Mouse (Mus musculus): ENCODE results near the gene Slc11a2. TPM values are rescaled to one million over a fixed set of nuclear protein-coding genes. Genes with fewer than 3 reads are reported as not detected.
"Not testable (repeated sequence)": the region's sequence is repeated elsewhere in the genome, so short reads cannot be mapped to it uniquely, and the experiment has no call there.

Slc11a2 gene
- total and polyA plus RNA-seq, 2 experiments from 2014 or later: 17.6 to 36.8 TPM

GRCm38 (mm10) chr15:100355876-100356275 lies 69.0 kb downstream of the Slc11a2 start:
- no peaks in the 10 kb centered on the region for H3K9me3 ChIP-seq (ENCODE audit: low read length)
- WGBS: 94% methylated on average over 5 of the region's 5 CpGs
- no peak overlapping the region for H3K4me3 ChIP-seq (ENCODE audit: low read depth, low read length)
- H3K4me2 ChIP-seq (ENCODE audit: low read depth): no peak overlapping the region
- H3K4me1 ChIP-seq (ENCODE audit: insufficient read depth): no peaks in the 10 kb centered on the region
- no peaks in the 10 kb centered on the region for H3K36me3 ChIP-seq (ENCODE audit: insufficient read depth)
- ATAC-seq (no peak), DNase-seq (no peak)
- no peak overlapping the region for H3K9ac ChIP-seq
- no peaks in the 10 kb centered on the region for H3K27me3 ChIP-seq (ENCODE audit: insufficient read depth, low read length)
- no peak for TF ChIP-seq CTCF (IDR thresholded peaks at IDR 0.05; ENCODE audit: low read depth)
- H3K27ac ChIP-seq (ENCODE audit: low read depth, low read length): no peak overlapping the region

GRCm38 (mm10) chr15:100353399-100353798 lies 71.5 kb downstream of the Slc11a2 start:
- not testable (repeated sequence) for H3K27me3 ChIP-seq (ENCODE audit: insufficient read depth, low read length); ATAC-seq; H3K27ac ChIP-seq (ENCODE audit: low read depth, low read length); H3K36me3 ChIP-seq (ENCODE audit: insufficient read depth); H3K4me1 ChIP-seq (ENCODE audit: insufficient read depth); H3K4me3 ChIP-seq (ENCODE audit: low read depth, low read length); H3K9me3 ChIP-seq (ENCODE audit: low read length); H3K9ac ChIP-seq; H3K4me2 ChIP-seq (ENCODE audit: low read depth); DNase-seq
- WGBS: 96% methylated on average over 17 of the region's 22 CpGs

GRCm38 (mm10) chr15:100352711-100353250 lies 72.1 kb downstream of the Slc11a2 start, which contains the start of the genes Methig1 and Mettl7a2:
TSS of gene Methig1 (plus strand) at chr15:100353149.
TSS of gene Mettl7a2 (plus strand) at chr15:100353200.
- Histone ChIP-seq H3K4me3 (ENCODE audit: low read depth, low read length) (no peak within 1 kb of the TSS), H3K27ac (ENCODE audit: low read depth, low read length) (no peak within 1 kb of the TSS), H3K27me3 (ENCODE audit: insufficient read depth, low read length) (no peaks in the 10 kb centered on the region), H3K4me2 (ENCODE audit: low read depth) (no peak within 1 kb of the TSS), H3K9ac (no peak within 1 kb of the TSS), H3K4me1 (ENCODE audit: insufficient read depth) (no peaks in the 10 kb centered on the region), H3K36me3 (ENCODE audit: insufficient read depth) (no peaks in the 10 kb centered on the region), H3K9me3 (ENCODE audit: low read length) (no peaks in the 10 kb centered on the region)
- 91% methylated on average over 10 of the region's 10 CpGs for WGBS
- no peak for DNase-seq
- no peak for TF ChIP-seq CTCF (IDR thresholded peaks at IDR 0.05; ENCODE audit: low read depth)
- no peak for ATAC-seq

GRCm38 (mm10) chr15:100351501-100352060 lies 73.3 kb downstream of the Slc11a2 start:
- WGBS: 79% methylated on average over 6 of the region's 6 CpGs
- Histone ChIP-seq H3K4me3 (ENCODE audit: low read depth, low read length) (no peak overlapping the region), H3K4me2 (ENCODE audit: low read depth) (no peak overlapping the region), H3K27me3 (ENCODE audit: insufficient read depth, low read length) (no peaks in the 10 kb centered on the region), H3K9me3 (ENCODE audit: low read length) (no peaks in the 10 kb centered on the region), H3K9ac (no peak overlapping the region), H3K27ac (ENCODE audit: low read depth, low read length) (no peak overlapping the region), H3K36me3 (ENCODE audit: insufficient read depth) (no peaks in the 10 kb centered on the region), H3K4me1 (ENCODE audit: insufficient read depth) (no peaks in the 10 kb centered on the region)
- no peak for ATAC-seq
- no peak for DNase-seq
- TF ChIP-seq CTCF (IDR thresholded peaks at IDR 0.05; ENCODE audit: low read depth): no peak

- H3K36me3 ChIP-seq (ENCODE audit: insufficient read depth): no peaks in the 10 kb centered on the region
- DNase-seq: no peak
- H3K27me3 ChIP-seq (ENCODE audit: insufficient read depth, low read length): no peaks in the 10 kb centered on the region
- ATAC-seq: no peak
- H3K9me3 ChIP-seq (ENCODE audit: low read length): no peaks in the 10 kb centered on the region
- H3K4me3 ChIP-seq (ENCODE audit: low read depth, low read length): no peak overlapping the region
- no peak for TF ChIP-seq CTCF (IDR thresholded peaks at IDR 0.05; ENCODE audit: low read depth)
- no peak overlapping the region for H3K4me2 ChIP-seq (ENCODE audit: low read depth)
- no peaks in the 10 kb centered on the region for H3K4me1 ChIP-seq (ENCODE audit: insufficient read depth)
- WGBS: 55% methylated on average over 2 of the region's 2 CpGs
- H3K27ac ChIP-seq (ENCODE audit: low read depth, low read length): no peak overlapping the region
- no peak overlapping the region for H3K9ac ChIP-seq
These were observed 75.4 kb downstream of the Slc11a2 start for GRCm38 (mm10) chr15:100349496-100349895.

- no peak overlapping the region for H3K4me2 ChIP-seq (ENCODE audit: low read depth)
- H3K4me1 ChIP-seq (ENCODE audit: insufficient read depth): no peaks in the 10 kb centered on the region
- no peaks in the 10 kb centered on the region for H3K9me3 ChIP-seq (ENCODE audit: low read length)
- DNase-seq: no peak
- TF ChIP-seq CTCF (IDR thresholded peaks at IDR 0.05; ENCODE audit: low read depth): no peak
- H3K36me3 ChIP-seq (ENCODE audit: insufficient read depth): no peaks in the 10 kb centered on the region
- H3K4me3 ChIP-seq (ENCODE audit: low read depth, low read length): no peak overlapping the region
- H3K9ac ChIP-seq: no peak overlapping the region
- H3K27me3 ChIP-seq (ENCODE audit: insufficient read depth, low read length): no peaks in the 10 kb centered on the region
- ATAC-seq: no peak
- 43% methylated on average over 14 of the region's 14 CpGs for WGBS
- no peak overlapping the region for H3K27ac ChIP-seq (ENCODE audit: low read depth, low read length)
These were observed 78.1 kb downstream of the Slc11a2 start for GRCm38 (mm10) chr15:100346761-100347160.

- H3K27me3 ChIP-seq (ENCODE audit: insufficient read depth, low read length): no peaks in the 10 kb centered on the region
- H3K4me3 ChIP-seq (ENCODE audit: low read depth, low read length): no peak overlapping the region
- no peak for TF ChIP-seq CTCF (IDR thresholded peaks at IDR 0.05; ENCODE audit: low read depth)
- no peak overlapping the region for H3K27ac ChIP-seq (ENCODE audit: low read depth, low read length)
- no peak overlapping the region for H3K9ac ChIP-seq
- DNase-seq: no peak
- H3K36me3 ChIP-seq (ENCODE audit: insufficient read depth): no peaks in the 10 kb centered on the region
- no peaks in the 10 kb centered on the region for H3K9me3 ChIP-seq (ENCODE audit: low read length)
- no peak for ATAC-seq
- no peaks in the 10 kb centered on the region for H3K4me1 ChIP-seq (ENCODE audit: insufficient read depth)
- no peak overlapping the region for H3K4me2 ChIP-seq (ENCODE audit: low read depth)
These were observed 79.4 kb downstream of the Slc11a2 start for GRCm38 (mm10) chr15:100345484-100345883.

- ATAC-seq; H3K4me2 ChIP-seq (ENCODE audit: low read depth); DNase-seq; H3K9ac ChIP-seq; H3K36me3 ChIP-seq (ENCODE audit: insufficient read depth); H3K4me1 ChIP-seq (ENCODE audit: insufficient read depth); H3K27ac ChIP-seq (ENCODE audit: low read depth, low read length); H3K9me3 ChIP-seq (ENCODE audit: low read length); H3K27me3 ChIP-seq (ENCODE audit: insufficient read depth, low read length); H3K4me3 ChIP-seq (ENCODE audit: low read depth, low read length): not testable (repeated sequence)
- WGBS: 77% methylated on average over 4 of the region's 5 CpGs
These were observed 83.4 kb downstream of the Slc11a2 start for GRCm38 (mm10) chr15:100341314-100341980.
